In the genomic region with DNA sequence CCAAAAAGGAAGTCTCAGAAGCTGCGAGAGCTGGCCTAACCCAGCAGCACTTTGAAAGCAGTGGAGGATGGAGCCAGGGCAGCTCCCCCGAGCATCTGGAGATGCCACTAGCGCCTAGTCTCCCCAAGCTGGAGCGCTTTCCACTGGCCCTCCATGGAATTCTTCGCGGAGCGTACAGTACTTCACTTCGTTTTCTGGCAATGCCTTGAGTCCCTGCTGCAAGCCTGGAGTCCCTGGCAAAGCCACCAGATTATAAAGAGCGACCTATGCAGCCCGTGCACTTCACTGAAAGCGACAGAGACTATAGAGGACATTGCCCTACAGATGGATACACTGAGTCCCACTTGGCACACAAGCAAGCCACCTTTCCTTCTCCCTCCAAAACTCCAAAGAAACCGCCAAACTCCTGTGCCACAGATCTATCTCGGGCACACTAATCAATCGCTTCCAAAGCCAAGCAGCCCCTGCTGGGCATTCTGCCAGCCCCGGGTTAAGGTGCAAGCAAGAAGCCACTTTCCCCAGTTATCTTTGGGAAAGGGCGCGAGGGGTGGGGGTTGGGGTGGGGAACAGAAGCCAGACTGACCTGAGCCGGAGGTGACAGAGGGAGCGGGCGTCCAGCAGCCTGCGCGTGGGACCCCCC, we compare ENCODE assay signal across 8 mouse cellular contexts. TPM values are rescaled to one million over a fixed set of nuclear protein-coding genes. Genes with fewer than 3 reads are reported as not detected.
A peak's percentile ranks its signal among the peaks of the same experiment; 100 is the strongest.
DNase-seq lines count a peak whose midpoint lies in the region; ATAC-seq and TF ChIP-seq lines count a peak whose summit lies in the region.

No protein-coding gene starts in this region.

- H3K36me3 ChIP-seq in kidney, embryonic 15.5 days: no peaks in the 10 kb centered on the region
- no peaks in the 10 kb centered on the region for H3K36me3 ChIP-seq in forebrain, embryonic 14.5 days (ENCODE audit: control insufficient read depth, insufficient read depth, low read length)
- H3K36me3 ChIP-seq in midbrain, embryonic 14.5 days (ENCODE audit: control insufficient read depth, insufficient read depth, low read length): no peaks in the 10 kb centered on the region

- peak overlapping the region; percentile 55 for H3K4me3 ChIP-seq in kidney, embryonic 15.5 days (replicated peaks)
- H3K4me3 ChIP-seq in forebrain, embryonic 14.5 days (ENCODE audit: low read depth, low read length): peak overlapping the region; percentile 49
- peak overlapping the region; percentile 52 for H3K4me3 ChIP-seq in midbrain, embryonic 14.5 days (replicated peaks; ENCODE audit: low read depth, low read length)

- peak overlapping the region; percentile 75 for H3K27ac ChIP-seq in kidney, embryonic 15.5 days
- no peak overlapping the region for H3K27ac ChIP-seq in forebrain, embryonic 14.5 days (ENCODE audit: low read depth, low read length)
- no peak overlapping the region for H3K27ac ChIP-seq in midbrain, embryonic 14.5 days (replicated peaks; ENCODE audit: low read depth, low read length)

- no peak for DNase-seq in kidney, adult 8-10 months
- DNase-seq in brain, embryonic 14.5 days (ENCODE audit: low read depth): peak; percentile 49
- peak; percentile 38 for DNase-seq in forebrain, embryonic 14.5 days (ENCODE audit: low spot score)
- peak; percentile 61 for DNase-seq in kidney, postnatal 10 days
- peak; percentile 66 for DNase-seq in midbrain, embryonic 14.5 days
- DNase-seq in spleen, postnatal 36 days (ENCODE audit: low spot score in 2 of 2): no peak
- DNase-seq in layer of hippocampus, adult 8-10 months (ENCODE audit: low spot score in 2 of 2): no peak

- peaks cover 60% of the 10 kb centered on the region for H3K4me1 ChIP-seq in kidney, embryonic 15.5 days
- peaks cover 11% of the 10 kb centered on the region for H3K4me1 ChIP-seq in forebrain, embryonic 14.5 days (ENCODE audit: control insufficient read depth, insufficient read depth, low read length)
- peaks cover 28% of the 10 kb centered on the region for H3K4me1 ChIP-seq in midbrain, embryonic 14.5 days (ENCODE audit: control insufficient read depth, insufficient read depth, low read length)

- 2% methylated on average over 22 of the region's 22 CpGs for WGBS in kidney, embryonic 15.5 days
- under 1% methylated on average over 22 of the region's 22 CpGs for WGBS in forebrain, embryonic 14.5 days
- 2% methylated on average over 22 of the region's 22 CpGs for WGBS in midbrain, embryonic 14.5 days

- no peak for TF ChIP-seq POLR2A in brain, embryonic 14.5 days (IDR thresholded peaks at IDR 0.05; ENCODE audit: borderline replicate concordance, extremely low read depth, insufficient read depth, insufficient read length, poor library complexity, severe bottlenecking)

- H3K9ac ChIP-seq in kidney, embryonic 15.5 days: peak overlapping the region; percentile 43
- peak overlapping the region; percentile 61 for H3K9ac ChIP-seq in forebrain, embryonic 14.5 days (ENCODE audit: low read length)
- H3K9ac ChIP-seq in midbrain, embryonic 14.5 days (replicated peaks; ENCODE audit: low read length): peak overlapping the region; percentile 49

- H3K27me3 ChIP-seq in kidney, embryonic 15.5 days: peaks cover 39% of the 10 kb centered on the region
- peaks cover 33% of the 10 kb centered on the region for H3K27me3 ChIP-seq in forebrain, embryonic 14.5 days (replicated peaks; ENCODE audit: control insufficient read depth, insufficient read depth, low read length)
- H3K27me3 ChIP-seq in midbrain, embryonic 14.5 days (ENCODE audit: control insufficient read depth, insufficient read depth, low read length): peaks cover 34% of the 10 kb centered on the region

- ATAC-seq in kidney, embryonic 15.5 days (replicated peaks; ENCODE audit: low FRiP score): peak; percentile 29
- ATAC-seq in forebrain, embryonic 14.5 days: peak; percentile 7; the same call in 1 of the 2 replicates
- ATAC-seq in midbrain, embryonic 14.5 days (ENCODE audit: low FRiP score, low TSS enrichment): peak; percentile 31; the same call in 1 of the 2 replicates

- H3K4me2 ChIP-seq in kidney, embryonic 15.5 days: peak overlapping the region; percentile 90
- peak overlapping the region; percentile 93 for H3K4me2 ChIP-seq in forebrain, embryonic 14.5 days (ENCODE audit: low read length)
- peak overlapping the region; percentile 96 for H3K4me2 ChIP-seq in midbrain, embryonic 14.5 days (ENCODE audit: low read length)

- no peak for TF ChIP-seq CTCF in brain, embryonic 14.5 days (IDR thresholded peaks at IDR 0.05; ENCODE audit: borderline replicate concordance, extremely low read depth, insufficient read depth, insufficient read length)

- no peaks in the 10 kb centered on the region for H3K9me3 ChIP-seq in kidney, embryonic 15.5 days (replicated peaks)
- H3K9me3 ChIP-seq in forebrain, embryonic 14.5 days (replicated peaks; ENCODE audit: control insufficient read depth, low read length): no peaks in the 10 kb centered on the region
- H3K9me3 ChIP-seq in midbrain, embryonic 14.5 days (ENCODE audit: control insufficient read depth, low read length): no peaks in the 10 kb centered on the region

RNA-seq across cellular contexts. Expression of a gene that starts 0.7 kb away (rescaled TPM):
- 30.5 and 33.5 TPM in 2 replicates for polyA plus RNA-seq in kidney, embryonic 15.5 days (2015; fragmentation: Nextera tagmentation; extraction: Ambion mirVana)
- 13.5 and 25.7 TPM in 2 replicates for polyA plus RNA-seq in brain, embryonic 14.5 days (2012; rRNA removed)
- 5.0 and 7.7 TPM in 2 replicates for polyA plus RNA-seq in forebrain, embryonic 14.5 days (2014; fragmentation: Nextera tagmentation; extraction: Ambion mirVana)
- polyA plus RNA-seq in midbrain, embryonic 14.5 days (2014; fragmentation: Nextera tagmentation; extraction: Ambion mirVana): 3.5 and 6.2 TPM in 2 replicates
- total RNA-seq in layer of hippocampus, adult 8-10 months (2022): 1 to 10 TPM; 4.8 to 8.2 (median 6.1) TPM

RNA-seq across cellular contexts. Expression of a gene that starts 41.7 kb away (rescaled TPM):
- 718 and 798 TPM in 2 replicates for polyA plus RNA-seq in kidney, embryonic 15.5 days (2015; fragmentation: Nextera tagmentation; extraction: Ambion mirVana)
- polyA plus RNA-seq in brain, embryonic 14.5 days (2012; rRNA removed): 446 and 566 TPM in 2 replicates
- 791 and 901 TPM in 2 replicates for polyA plus RNA-seq in forebrain, embryonic 14.5 days (2014; fragmentation: Nextera tagmentation; extraction: Ambion mirVana)
- polyA plus RNA-seq in midbrain, embryonic 14.5 days (2014; fragmentation: Nextera tagmentation; extraction: Ambion mirVana): 778 and 998 TPM in 2 replicates
- total RNA-seq in layer of hippocampus, adult 8-10 months (2022): 100 to 1,000 TPM; 317 to 352 (median 338) TPM

Comparison
In these comparisons a context has a peak if more than half of its experiments do, and no peak if none do; other contexts are left out.
1. DNase-seq: peak in brain, embryonic 14.5 days (single experiment), forebrain, embryonic 14.5 days (single experiment), kidney, postnatal 10 days (single experiment) and midbrain, embryonic 14.5 days (single experiment); none in kidney, adult 8-10 months (0 of 2), spleen, postnatal 36 days (0 of 2) and layer of hippocampus, adult 8-10 months (0 of 2).
2. Peak in every context shown above with its lines, with median percentiles within 50 percentile points of each other: ATAC-seq, H3K4me2 ChIP-seq, H3K4me3 ChIP-seq and H3K9ac ChIP-seq.